Mouse (Mus musculus) urinary bladder, postnatal 25 days (tissue): ENCODE measurements around the gene Clnk.

Experiments used
- DNase-seq: peaks from one replicate; pipeline ENCODE4 v3.0.0; 2022; ENCODE audit warnings: low spot score

Gene Clnk

GRCm38 (mm10) chr5:38708940-38709581 is 167.6 kb downstream of the Clnk start:
- DNase-seq = no peak

- DNase-seq = no peak
These were observed 169.1 kb downstream of the Clnk start for GRCm38 (mm10) chr5:38707364-38708075.

- no peak for DNase-seq
These were observed 173.7 kb downstream of the Clnk start for GRCm38 (mm10) chr5:38702941-38703340.

- DNase-seq = no peak
These were observed 174.5 kb downstream of the Clnk start for GRCm38 (mm10) chr5:38702091-38702490.

GRCm38 (mm10) chr5:38698466-38698865 is 178.1 kb downstream of the Clnk start:
- no peak for DNase-seq

- DNase-seq = no peak
These were observed 178.6 kb downstream of the Clnk start for GRCm38 (mm10) chr5:38698046-38698445.

- no peak for DNase-seq
These were observed 179.8 kb downstream of the Clnk start for GRCm38 (mm10) chr5:38696616-38697375.

- DNase-seq = no peak
These were observed 183.8 kb downstream of the Clnk start for GRCm38 (mm10) chr5:38692859-38693258.

GRCm38 (mm10) chr5:38689186-38689585 is 187.4 kb downstream of the Clnk start:
- no peak for DNase-seq

- no peak for DNase-seq
These were observed 188.9 kb downstream of the Clnk start for GRCm38 (mm10) chr5:38687694-38688093.

GRCm38 (mm10) chr5:38684164-38684911 is 192.3 kb downstream of the Clnk start, which contains the start of gene Zfp518b:
Gene Zfp518b (minus strand): TSS chr5:38684826.
- peak; percentile 80 for DNase-seq

- no peak for DNase-seq
These were observed 217.8 kb downstream of the Clnk start for GRCm38 (mm10) chr5:38658836-38659235.
